Mouse (Mus musculus) kidney, embryonic 14.5 days (tissue): ENCODE measurements around the gene Serinc4. TPM values are rescaled to one million over a fixed set of nuclear protein-coding genes. Genes with fewer than 3 reads are reported as not detected.

Experiments
- microRNA-seq: library from miRNA; unstranded; fragments of <30 nt; microRNA quantifications from one replicate; pipeline ENCODE4, GENCODE M21; 2016
- polyA plus RNA-seq: library from polyadenylated mRNA; unstranded; fragments of >200 nt; fragmentation: Nextera tagmentation; extraction: Ambion mirVana; gene quantifications from 2 replicates; pipeline ENCODE4 v1.2.1, GENCODE M21; 2014

Gene Serinc4
- polyA plus RNA-seq, 1 experiment from 2014 or later: 0.24 TPM

Small RNA genes within 50 kb of the gene (microRNA-seq; reads per million reads assigned to microRNA genes)
- gene Gm22953: not detected

Other genes starting within 250 kb of the Serinc4 start
- gene Trp53bp1, start 185.4 kb downstream of the Serinc4 start, polyA plus RNA-seq: 55.0 and 91.9 TPM in 2 replicates
- gene Map1a, start 167.2 kb downstream of the Serinc4 start, polyA plus RNA-seq: 5.8 and 7.0 TPM in 2 replicates
- gene Ppip5k1, start 101.4 kb downstream of the Serinc4 start, polyA plus RNA-seq: 10.1 and 13.3 TPM in 2 replicates
- gene Ckmt1, start 99.1 kb downstream of the Serinc4 start, polyA plus RNA-seq: 3.3 and 7.9 TPM in 2 replicates
- gene Strc, start 69.6 kb downstream of the Serinc4 start, polyA plus RNA-seq: not detected in 2 replicates
- gene Pdia3, start 43.0 kb downstream of the Serinc4 start, polyA plus RNA-seq: 542 and 571 TPM in 2 replicates
- 2.2 and 2.8 TPM in 2 replicates for gene Catsper2, start 43.0 kb downstream of the Serinc4 start, polyA plus RNA-seq
- gene Ell3, start 12.5 kb downstream of the Serinc4 start, polyA plus RNA-seq: 12.0 and 12.2 TPM in 2 replicates
- gene Serf2, start 7.6 kb downstream of the Serinc4 start, polyA plus RNA-seq: 522 and 664 TPM in 2 replicates
- 116 and 147 TPM in 2 replicates for gene Hypk, start 3.5 kb downstream of the Serinc4 start, polyA plus RNA-seq
- gene Mfap1b, start 17.3 kb upstream of the Serinc4 start, polyA plus RNA-seq: 47.8 and 53.2 TPM in 2 replicates
- gene Mfap1a, start 49.9 kb upstream of the Serinc4 start, polyA plus RNA-seq: 21.5 and 28.0 TPM in 2 replicates
- 11.0 and 11.9 TPM in 2 replicates for gene Wdr76, start 49.9 kb upstream of the Serinc4 start, polyA plus RNA-seq